Mouse (Mus musculus) limb, embryonic 12.5 days (tissue): ENCODE results near the gene Hmgb1. TPM values are rescaled to one million over a fixed set of nuclear protein-coding genes. Genes with fewer than 3 reads are reported as not detected.

Experiments
- polyA plus RNA-seq: library from polyadenylated mRNA; unstranded; fragments of >200 nt; fragmentation: Nextera tagmentation; extraction: Ambion mirVana; gene quantifications from 2 replicates; pipeline ENCODE4 v1.2.1, GENCODE M21; 2016

Gene Hmgb1
- polyA plus RNA-seq, 1 experiment from 2014 or later = 2,010 TPM

Other genes with a start within 250 kb of the Hmgb1 start
- 0.99 and 2.6 TPM in 2 replicates for gene Gm42791, start 189.3 kb downstream of the Hmgb1 start, polyA plus RNA-seq
- gene Uspl1, start 139 bp downstream of the Hmgb1 start, polyA plus RNA-seq = 72.7 and 75.0 TPM in 2 replicates
- gene Alox5ap, start 80.3 kb upstream of the Hmgb1 start, polyA plus RNA-seq = 11.0 and 13.8 TPM in 2 replicates
- 0.44 and 0.47 TPM in 2 replicates for gene Medag, start 227.3 kb upstream of the Hmgb1 start, polyA plus RNA-seq